Mouse (Mus musculus) cerebellum, postnatal 14 days (tissue): ENCODE data around the gene Ache.
"Not testable (repeated sequence)": the region's sequence is repeated elsewhere in the genome, so short reads cannot be mapped to it uniquely, and the experiment has no call there.

Experiments
- DNase-seq, 2 experiments: peaks; one replicate each; pipeline ENCODE4 v3.0.0; 2021; ENCODE audit warnings: mixed read lengths in 2 of 2

The Ache gene

DNA sequence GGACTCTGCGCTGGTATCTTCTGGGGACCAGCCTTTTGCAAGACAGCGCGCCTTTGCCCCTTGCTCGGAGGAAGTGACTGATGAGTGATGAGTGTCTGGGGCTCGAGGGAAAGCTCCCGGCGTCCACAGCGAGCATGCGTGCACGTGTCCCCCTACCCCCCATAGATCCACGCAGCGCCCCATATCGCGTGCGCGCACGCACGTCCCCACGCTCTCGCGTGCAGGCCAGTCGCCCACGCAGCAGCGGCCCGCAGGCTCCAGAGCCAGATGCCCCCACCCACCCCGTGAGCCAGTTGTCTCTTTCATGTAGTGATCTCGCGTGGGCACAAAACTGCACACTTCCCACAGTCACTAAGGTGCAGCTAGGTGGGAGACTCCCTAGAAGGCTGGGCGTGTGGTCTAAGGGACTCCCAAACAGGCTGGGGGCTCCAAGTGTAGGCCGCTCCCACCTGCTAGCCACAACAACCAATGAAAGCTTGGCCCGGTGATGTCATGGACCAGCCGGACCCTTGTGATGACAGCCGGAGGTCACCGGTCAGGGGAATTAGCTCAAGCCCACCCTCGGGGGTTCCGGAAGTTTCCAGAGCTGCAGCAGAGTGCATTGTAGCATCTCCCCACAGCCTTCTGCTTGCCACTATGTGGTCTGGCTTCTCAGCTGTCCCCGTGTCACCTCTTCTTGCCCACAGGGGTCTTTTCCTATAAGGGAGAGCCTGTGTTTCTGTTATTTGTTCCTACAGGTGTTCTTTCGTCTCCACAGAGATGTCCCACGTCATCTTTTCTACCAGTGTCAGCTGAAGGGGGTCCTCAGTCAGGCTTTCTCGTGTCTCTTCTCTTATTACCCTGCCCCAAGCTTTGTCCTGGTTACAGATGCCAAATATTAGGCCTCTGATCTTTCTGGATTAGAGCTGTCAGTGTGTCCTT lies at the start of gene Ache:
TSS of gene Ache (plus strand) at position 488 of the 921 bp plus-strand sequence.
- peak; percentile 88 to 89 for DNase-seq

DNA sequence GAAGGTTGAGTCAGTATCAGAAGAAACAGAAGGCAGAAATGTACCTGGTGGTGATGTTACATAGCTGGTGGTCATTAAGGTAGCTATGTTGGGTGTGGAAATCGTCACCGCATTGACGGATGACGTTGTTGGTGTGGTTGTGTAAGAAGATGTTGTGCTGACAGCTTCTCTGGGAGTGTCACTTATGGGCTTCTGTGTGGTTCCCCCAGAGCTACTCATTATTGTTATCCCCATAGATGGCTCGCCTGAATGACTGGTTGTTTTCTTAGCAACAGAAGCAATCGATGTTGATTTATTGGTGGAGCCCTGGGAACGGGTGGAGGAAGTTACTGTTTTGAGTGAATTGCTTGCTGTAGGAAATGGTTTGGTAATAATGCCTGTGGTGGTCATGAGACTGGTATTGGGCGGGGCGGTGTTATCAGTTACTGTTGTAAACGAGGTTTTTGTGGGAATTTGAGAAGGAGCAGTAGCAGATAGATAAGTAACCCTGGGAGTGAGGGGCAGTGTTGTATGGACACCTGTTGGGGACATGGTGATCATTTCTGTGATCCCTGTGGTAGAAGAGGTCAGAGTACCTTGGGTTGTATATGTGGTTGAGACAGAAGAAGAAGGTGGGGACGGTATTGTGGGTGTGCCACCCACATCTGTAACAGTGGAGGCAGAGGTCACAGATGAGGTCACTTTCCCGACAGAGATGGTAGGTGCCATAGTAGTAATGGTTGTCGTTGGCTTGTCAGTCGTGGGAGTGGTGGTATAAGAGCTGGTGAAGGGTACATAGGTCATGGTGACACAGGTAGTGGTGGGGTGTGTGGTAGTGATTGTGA lies 23.2 kb upstream of the Ache start:
- no peak for DNase-seq

DNA sequence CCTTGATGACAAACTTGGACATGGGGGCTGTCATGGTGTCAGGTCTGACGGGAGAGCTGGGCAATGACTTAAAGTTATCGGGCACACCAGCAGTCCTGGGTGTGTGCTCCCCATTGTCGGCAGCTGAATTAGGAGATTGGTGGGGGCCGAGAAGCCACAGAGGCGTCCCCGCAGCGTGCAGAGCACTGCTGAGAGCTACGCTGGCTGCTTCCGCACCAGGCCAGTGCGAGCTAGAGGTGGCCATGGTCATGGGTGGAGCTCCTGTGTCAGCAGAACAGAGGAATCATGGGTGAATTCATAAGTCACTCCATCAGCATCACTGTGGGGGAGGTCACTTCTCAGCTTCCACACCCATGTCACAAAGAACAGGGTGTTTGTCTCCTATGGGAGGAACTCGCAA lies 22.5 kb upstream of the Ache start:
- no peak for DNase-seq

DNA sequence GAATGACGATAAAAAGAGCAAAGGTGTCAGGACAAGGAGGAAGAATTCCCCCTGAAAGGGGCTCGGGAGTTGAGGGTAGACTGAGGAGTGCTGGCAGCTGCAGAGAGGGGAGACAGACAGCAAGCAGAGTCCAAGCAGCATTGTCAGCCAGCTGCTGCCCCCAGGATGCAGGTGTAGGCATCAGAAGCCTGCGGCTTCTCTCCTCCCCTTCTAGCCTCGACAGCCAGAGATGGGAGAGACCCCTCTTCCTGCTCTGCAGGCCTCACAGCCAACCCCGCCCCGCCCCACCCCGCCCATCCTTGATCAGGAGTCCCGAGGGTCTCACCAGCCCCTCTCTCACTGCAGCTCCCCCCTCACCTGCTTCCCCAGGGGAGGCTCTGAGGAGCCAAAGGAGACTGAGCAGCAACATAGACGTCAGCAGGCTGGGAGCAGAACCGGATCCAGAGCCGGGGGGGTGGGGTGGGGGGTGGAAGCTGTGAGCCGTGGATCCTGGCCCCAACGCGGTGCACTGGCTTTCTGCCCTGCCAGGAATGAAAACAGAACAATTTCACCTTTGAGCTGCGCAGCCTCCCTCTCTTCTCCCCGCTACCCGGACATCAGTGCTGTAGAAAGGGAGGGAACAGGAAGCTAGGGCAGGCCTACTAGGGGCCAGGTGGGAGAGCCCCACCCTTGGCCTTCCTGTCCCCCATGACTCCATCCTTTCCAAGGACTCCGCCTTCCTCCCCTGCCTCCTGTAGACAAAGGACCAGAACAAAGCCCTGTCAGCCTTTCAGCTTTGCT lies 19.0 kb upstream of the Ache start:
- no peak for DNase-seq

DNA sequence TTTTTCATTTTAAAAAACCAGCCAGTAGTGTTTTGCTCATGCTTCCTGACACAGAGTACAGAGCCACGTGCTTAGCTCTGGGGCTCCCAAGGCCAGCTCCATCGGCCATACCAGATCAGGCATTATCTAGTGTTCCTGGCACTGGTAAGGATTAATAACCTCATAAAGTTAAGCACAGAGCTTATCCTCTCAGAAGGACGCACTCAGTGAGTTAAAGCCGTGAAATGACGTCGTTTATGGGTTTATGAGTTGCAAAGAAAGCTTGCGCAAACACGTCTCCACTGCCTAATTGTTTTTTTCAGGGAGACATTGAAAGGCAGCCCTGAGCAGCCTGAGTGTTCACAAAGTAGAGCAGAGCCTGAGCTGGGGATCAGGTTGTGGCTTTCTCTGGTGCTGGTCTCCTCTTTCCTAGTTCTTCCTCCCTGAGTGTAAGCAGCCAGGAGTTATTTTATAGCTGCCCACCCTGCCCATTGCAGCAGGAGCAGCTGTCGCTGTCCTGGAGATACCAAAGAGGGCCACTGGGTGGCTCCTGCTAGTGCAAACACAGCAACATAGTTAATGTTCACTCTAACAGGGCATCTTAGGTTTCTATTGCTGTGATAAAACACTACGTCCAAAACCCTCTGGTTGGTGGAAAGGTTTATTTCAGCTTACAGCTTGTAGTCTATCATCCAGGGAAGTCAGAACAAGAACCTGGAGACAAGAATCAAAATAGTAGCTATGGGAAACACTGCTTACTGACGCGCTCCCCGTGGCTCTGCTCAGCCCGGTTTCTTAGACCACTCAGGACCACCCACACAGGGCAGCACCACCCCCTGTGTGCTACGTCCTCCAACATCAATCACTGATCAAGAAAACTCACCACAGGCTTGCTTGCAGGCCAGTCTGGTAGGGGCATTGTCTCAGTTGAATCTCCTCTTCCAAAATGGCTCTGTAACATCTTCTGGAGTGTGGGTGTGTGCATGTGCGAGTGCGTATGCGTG lies 9.7 kb upstream of the Ache start:
- DNase-seq = no peak

DNA sequence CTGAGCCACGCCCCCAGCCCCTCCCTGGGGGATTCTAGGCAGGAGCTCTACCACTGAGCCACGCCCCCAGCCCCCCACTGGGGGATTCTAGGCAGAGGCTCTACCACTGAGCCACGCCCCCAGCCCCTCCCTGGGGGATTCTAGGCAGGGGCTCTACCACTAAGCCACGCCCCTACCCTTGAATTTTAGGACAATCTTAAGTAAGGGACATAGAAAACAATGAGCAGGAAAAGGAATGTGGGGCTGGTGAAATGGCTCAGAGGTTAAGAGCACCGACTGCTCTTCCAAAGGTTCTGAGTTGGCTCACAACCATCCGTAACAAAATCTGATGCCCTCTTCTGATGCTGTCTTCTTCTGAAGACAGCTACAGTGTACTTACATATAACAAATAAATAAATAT lies 2.9 kb upstream of the Ache start:
- not testable (repeated sequence) for DNase-seq

DNA sequence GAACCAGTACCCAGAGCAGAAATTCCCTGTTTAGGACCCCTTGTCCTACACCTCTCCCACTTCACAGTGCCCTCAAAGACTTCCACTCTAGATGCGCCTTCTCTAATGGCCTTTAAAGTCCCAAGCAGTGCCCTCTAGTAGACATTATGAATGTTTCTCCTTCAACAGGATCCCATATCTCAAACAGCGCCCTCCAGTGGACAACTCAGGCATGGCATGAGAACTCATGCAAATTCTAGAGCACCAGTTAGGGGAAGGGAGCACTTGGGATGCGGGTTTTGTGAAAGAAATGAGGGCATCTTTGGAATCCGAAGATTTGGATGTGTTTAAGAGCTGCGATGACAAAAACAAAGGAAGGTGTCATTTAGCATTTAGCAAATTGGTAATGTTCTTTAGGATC lies 2.3 kb upstream of the Ache start:
- peak; percentile 69 to 91 for DNase-seq

DNA sequence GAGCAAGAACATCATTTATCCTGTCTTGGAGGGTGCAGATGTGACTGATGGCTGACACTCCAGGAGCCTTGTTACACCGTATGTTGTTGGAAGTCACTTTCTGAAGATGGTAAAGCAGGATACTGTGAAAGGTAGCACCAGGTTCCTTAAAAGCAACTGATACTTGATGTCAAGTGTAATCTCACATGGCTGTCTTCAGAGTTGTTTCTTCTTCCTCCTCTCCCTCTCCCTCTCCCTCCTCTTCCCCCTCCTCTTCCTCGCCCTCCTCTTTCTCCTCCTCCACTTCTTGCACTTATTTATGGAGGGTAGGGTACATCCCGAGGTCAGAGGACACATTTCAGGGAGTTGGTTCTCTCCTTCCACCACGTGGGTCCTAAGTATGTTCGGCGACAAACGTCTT lies 1.3 kb upstream of the Ache start:
- DNase-seq = no peak

DNA sequence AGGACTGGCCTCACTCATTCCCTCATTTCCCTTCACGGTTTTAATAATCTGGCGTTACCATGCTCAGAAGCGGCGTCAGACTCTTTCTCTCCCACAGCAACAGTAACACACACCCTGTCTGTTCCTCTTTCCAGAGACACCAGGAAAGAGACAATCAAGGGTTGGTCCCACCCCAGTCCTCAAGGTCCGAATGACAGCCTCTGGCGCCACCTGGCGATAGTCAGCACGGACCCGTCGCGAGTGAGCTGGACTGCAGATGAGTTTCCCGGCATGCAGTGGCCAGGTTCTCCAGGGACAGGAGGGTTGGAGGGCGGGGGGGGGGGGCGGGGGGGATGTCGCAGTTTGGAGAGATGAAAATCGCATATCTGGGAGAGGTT lies 676 bp upstream of the Ache start:
- DNase-seq = peak; percentile 96 to 98

DNA sequence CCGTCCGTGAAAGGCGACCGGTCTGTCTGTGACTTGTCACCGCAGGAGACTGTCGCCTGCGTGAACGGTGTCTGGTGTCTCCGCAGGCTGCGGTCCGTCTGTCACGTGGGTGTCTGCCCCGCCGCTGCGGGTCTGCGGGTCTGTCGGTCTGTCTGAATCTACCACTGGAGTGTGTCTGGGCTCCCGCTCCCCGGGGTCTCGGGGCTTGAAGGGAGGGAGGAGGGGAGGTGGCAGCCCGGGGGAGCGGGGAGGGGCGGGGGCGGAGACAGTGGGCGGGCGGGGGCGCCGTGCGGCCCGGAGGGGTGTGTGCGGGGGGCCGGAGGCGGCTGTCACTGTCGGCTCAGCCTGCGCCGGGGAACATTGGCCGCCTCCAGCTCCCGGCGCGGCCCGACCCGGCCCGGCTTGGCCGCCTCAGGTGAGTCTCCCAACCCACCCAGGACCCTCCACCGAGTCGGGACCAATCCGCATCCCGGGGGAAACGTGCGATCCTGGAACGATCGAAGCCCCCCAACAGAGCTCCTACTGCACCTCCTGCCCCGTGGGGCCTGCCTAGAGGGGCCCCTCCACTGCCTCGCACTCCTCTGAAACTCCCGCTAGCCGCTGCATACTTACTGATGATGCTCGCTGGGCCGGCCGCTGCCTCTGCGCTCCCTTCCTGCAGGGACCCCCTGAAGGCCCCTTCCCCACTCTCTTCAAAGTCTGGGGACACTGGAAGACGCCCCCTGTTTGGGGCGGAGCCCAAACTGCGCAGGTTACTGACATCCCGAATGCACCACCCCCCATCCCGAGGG lies 829 bp downstream of the Ache start:
- DNase-seq = peak; percentile 72 to 76

DNA sequence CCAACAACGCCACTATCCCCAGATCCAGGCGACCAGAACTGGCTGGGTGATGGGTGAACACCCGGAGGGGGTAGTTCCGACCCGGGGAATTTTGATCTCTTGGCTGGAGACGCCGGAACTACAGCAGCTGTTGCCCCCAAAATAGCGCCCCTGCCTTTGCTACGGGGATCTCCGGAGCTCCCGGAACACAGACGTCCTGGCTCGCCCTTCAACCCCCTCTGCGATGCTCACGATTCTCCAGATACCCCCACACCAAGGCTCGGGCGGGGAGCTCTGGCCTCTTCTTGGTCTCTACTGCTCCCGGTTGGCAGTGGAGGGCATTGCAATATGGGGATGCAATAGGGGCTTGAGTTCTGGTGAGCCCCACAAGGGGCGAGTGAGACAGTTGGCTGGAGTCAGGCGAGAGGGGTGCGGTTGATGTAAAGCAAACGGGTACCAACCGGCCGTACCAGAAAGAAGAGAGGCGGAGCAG lies 1.7 kb downstream of the Ache start:
- peak; percentile 79 to 88 for DNase-seq

DNA sequence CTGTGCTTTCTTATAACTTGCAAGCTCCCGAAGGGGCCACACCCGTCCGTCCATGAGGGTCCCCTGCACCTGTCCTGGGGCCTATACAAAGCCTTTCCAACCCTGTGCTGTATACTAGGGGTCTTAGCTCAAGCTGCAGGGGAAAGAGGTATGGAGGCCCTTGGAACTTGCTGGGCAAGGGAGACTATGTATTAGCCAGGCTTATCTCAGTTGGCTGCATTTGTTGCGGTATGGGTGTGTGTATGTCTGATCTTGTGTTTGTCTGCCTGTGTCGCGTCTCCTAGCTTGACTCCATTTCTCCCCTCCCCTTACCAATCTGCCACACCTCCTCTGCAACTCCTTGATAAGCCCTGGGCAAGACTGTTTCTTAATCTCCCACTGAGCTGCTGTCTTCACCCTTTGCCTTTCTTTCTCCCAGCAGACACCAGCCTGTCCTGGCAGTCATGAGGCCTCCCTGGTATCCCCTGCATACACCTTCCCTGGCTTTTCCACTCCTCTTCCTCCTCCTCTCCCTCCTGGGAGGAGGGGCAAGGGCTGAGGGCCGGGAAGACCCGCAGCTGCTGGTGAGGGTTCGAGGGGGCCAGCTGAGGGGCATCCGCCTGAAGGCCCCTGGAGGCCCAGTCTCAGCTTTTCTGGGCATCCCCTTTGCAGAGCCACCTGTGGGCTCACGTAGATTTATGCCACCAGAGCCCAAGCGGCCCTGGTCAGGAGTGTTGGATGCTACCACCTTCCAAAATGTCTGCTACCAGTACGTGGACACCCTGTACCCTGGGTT lies 2.5 kb downstream of the Ache start:
- peak in 1 of 2 experiments; percentile 18 for DNase-seq

DNA sequence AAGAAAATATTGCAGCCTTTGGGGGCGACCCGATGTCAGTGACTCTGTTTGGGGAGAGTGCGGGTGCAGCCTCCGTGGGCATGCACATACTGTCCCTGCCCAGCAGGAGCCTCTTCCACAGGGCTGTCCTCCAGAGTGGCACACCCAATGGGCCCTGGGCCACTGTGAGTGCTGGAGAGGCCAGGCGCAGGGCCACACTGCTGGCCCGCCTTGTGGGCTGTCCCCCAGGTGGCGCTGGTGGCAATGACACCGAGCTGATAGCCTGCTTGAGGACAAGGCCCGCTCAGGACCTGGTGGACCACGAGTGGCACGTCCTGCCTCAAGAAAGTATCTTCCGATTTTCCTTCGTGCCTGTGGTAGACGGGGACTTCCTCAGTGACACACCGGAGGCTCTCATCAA lies 3.4 kb downstream of the Ache start:
- peak; percentile 70 to 78 for DNase-seq

DNA sequence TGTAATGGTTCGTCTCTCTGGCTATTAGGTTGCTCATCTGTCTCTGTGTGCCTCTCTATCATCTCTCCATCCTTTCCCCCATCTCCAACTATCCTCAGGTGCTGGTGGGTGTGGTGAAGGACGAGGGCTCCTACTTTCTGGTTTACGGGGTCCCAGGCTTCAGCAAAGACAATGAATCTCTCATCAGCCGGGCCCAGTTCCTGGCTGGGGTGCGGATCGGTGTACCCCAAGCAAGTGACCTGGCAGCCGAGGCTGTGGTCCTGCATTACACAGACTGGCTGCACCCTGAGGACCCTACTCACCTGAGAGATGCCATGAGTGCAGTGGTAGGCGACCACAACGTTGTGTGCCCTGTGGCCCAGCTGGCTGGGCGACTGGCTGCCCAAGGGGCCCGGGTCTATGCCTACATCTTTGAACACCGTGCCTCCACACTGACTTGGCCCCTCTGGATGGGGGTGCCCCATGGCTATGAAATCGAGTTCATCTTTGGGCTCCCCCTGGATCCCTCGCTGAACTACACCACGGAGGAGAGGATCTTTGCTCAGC lies 4.1 kb downstream of the Ache start:
- DNase-seq = no peak

DNA sequence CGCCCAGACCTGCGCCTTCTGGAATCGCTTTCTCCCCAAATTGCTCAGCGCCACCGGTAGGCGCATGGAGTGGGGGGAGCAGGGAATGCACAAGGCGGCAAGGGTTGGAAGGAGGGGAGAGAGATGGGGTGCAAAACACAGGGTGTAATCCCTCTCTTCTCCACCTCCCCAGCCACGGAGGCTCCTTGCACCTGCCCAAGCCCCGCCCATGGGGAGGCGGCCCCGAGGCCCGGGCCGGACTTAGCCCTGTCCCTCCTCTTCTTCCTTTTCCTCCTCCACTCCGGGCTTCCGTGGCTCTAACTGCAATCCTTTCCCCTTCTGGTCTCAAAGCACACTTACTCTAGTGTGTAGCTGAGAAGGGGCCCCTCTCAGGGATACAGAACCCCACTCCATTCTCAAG lies 6.0 kb downstream of the Ache start:
- peak; percentile 76 to 78 for DNase-seq

DNA sequence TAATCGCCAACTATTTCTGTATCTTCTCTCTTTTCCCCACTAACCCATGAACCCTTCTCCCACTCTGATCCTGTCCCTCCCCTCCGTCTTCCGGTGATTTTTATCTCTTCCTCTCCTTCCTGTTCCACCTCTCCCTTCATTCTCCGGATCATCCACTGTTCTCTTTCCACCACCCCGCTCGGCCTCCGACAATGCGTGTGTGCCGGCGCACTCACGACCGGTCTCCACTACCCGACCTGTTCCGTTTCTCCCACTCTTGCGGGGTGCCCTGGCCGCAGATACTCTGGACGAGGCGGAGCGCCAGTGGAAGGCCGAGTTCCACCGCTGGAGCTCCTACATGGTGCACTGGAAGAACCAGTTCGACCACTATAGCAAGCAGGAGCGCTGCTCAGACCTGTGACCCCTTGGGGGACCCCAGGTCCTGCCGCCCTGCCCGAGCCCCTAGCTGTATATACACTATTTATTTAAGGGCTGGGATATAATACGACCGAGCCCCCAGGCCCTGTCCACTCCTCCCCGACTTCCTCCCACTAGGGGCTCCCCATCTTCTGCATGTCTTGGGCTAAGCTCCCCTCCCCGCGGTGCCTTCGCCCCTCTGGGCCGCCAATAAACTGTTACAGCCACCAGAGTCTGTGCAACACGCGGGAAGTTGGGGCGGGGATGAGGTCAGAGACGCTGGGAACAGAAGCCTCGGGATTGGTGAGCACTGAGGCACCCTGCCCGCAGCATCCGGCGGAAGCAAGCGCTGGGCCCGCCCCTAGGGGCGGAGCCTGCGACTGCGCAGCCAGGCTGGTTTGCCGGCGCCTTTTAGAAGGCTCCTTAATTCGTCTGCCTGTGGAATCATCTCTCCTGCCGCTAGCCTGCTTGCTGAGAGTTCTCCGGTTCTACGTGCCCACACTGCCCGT lies 6.8 kb downstream of the Ache start, which contains the start of gene Ufsp1:
TSS of gene Ufsp1 (plus strand) at position 791 of the 905 bp plus-strand sequence.
- peak; percentile 97 to 98 for DNase-seq

DNA sequence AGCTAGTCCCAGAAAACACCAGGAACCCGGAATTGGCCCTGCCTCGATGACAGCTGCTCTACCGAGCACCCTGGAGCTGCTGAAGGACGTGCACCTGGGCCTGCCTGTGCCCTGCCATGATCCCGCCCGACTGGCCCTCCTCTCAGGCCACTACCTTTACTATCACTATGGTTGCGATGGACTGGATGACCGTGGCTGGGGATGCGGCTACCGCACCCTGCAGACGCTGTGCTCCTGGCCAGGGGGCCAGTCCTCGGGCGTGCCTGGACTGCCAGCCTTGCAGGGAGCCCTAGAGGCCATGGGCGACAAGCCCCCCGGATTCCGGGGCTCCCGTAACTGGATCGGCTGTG lies 7.4 kb downstream of the Ache start:
- DNase-seq = no peak

DNA sequence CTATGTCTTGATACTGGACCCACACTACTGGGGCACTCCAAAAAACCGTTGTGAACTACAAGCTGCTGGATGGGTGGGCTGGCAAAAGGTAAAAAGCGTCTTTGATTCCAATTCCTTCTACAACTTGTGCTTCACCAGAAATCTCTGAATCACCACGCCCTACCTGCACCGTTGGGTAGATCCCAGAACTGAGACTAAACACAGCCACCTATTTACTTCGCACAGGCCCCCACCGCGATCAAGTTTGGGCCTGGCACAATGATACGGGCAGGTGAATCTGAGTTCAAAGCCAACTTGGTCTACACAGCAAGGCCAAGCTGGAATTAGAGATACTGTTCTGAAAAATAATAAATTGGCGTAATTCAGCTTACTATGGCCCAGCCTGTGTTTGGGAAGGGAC lies 8.0 kb downstream of the Ache start:
- DNase-seq = no peak

DNA sequence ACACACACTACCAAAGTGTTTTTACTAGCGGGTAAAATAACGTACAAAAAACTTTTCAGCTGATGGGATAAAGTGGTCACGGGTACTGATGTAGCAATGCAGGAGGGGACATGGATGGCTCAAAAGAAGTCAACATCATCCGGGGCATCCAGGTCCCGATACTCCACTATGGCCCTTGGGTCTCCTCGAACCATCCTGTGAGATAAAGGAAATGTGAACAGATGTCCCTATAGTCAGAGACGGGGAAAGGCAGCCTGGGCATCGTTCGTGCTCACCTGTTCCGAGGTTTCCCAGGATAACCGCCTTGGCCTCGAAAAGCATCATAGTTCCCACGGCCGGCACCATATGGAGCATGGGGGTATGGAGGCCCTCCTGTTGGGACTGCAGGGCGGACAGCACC lies 8.4 kb downstream of the Ache start:
- no peak for DNase-seq
